Mouse (Mus musculus) cerebellum, adult 9-10 months (tissue): Measurements from ENCODE around the gene Nr1h3.
A peak's percentile ranks its signal among the peaks of the same experiment; 100 is the strongest.

ENCODE experiments used
- DNase-seq: peaks from one replicate; pipeline ENCODE4 v3.0.0; 2022

Nr1h3 gene

GRCm38 (mm10) chr2:91137481-91137880 lies 65.2 kb downstream of the Nr1h3 start:
- no peak for DNase-seq

GRCm38 (mm10) chr2:91136513-91137412 lies 65.9 kb downstream of the Nr1h3 start:
- peak; percentile 64 for DNase-seq
